Mouse (Mus musculus) MEL (cell line): ENCODE measurements at regions not wholly inside any gene's neighbourhood (a gene's known extent, or its start where the extent isn't known, plus 50 kb on each side); places are given as distances from the start of the nearest gene placed in this dataset.

Source experiments
- DNase-seq: peaks from one replicate; pipeline ENCODE4 v3.0.0; 2011; ENCODE audit warnings: low read depth, low spot score
- H3K27ac ChIP-seq: 2 replicates; pipeline ENCODE4 v1.5.1; 2012; ENCODE audit warnings: low read depth, mild to moderate bottlenecking, control low read depth, low read length, moderate library complexity; ENCODE audit not compliant: control insufficient read depth
- H3K27me3 ChIP-seq, 2 experiments: fragments of 150-350 bp in 1 of 2; sonication (generic) in 1 of 2; 2 replicates each; pipeline ENCODE4 v1.6.1; 2012; ENCODE audit warnings: low read length in 2 of 2, mild to moderate bottlenecking in 2 of 2, improper control_type of control experiment in 1 of 2, moderate library complexity in 1 of 2; ENCODE audit not compliant: insufficient read depth in 2 of 2, control insufficient read depth in 1 of 2
- H3K36me3 ChIP-seq, 2 experiments: 2 replicates each; pipeline ENCODE4 v1.6.1; 2012 to 2014; ENCODE audit warnings: low read length in 2 of 2, improper control_type of control experiment in 1 of 2, inconsistent platforms in 1 of 2, mild to moderate bottlenecking in 1 of 2; ENCODE audit not compliant: insufficient read depth in 2 of 2, control insufficient read depth in 1 of 2
- H3K4me1 ChIP-seq, 2 experiments: fragments of 150-350 bp in 1 of 2; sonication (generic) in 1 of 2; 2 replicates each; pipeline ENCODE4 v1.6.1; 2012; ENCODE audit warnings: low read length in 2 of 2, improper control_type of control experiment in 1 of 2, mild to moderate bottlenecking in 1 of 2; ENCODE audit not compliant: insufficient read depth in 2 of 2, control insufficient read depth in 1 of 2
- H3K4me3 ChIP-seq, 2 experiments: fragments of 150-350 bp in 1 of 2; sonication (generic) in 1 of 2; 2 replicates each; pipeline ENCODE4 v1.5.1; 2012; ENCODE audit warnings: low read depth in 2 of 2, low read length in 2 of 2, mild to moderate bottlenecking in 2 of 2, moderate library complexity in 2 of 2, control low read depth in 1 of 2, improper control_type of control experiment in 1 of 2; ENCODE audit not compliant: control insufficient read depth in 1 of 2, insufficient read depth in 1 of 2
- H3K79me2 ChIP-seq: 2 replicates; pipeline ENCODE4 v1.6.1; 2012; ENCODE audit warnings: mild to moderate bottlenecking, low read length, moderate library complexity; ENCODE audit not compliant: control insufficient read depth, poor library complexity, insufficient read depth
- H3K9ac ChIP-seq: 2 replicates; pipeline ENCODE4 v1.6.1; 2012; ENCODE audit warnings: low read depth, mild to moderate bottlenecking, control low read depth, low read length, moderate library complexity; ENCODE audit not compliant: control insufficient read depth, poor library complexity, severe bottlenecking
- H3K9me3 ChIP-seq: fragments of 150-350 bp; sonication (generic); replicated peaks from 2 replicates; pipeline ENCODE4 v1.6.1; 2012; ENCODE audit warnings: mild to moderate bottlenecking, low read length, improper control_type of control experiment, moderate library complexity; ENCODE audit not compliant: insufficient read depth
- BHLHE40 ChIP-seq: IDR thresholded peaks from 2 replicates; pipeline ENCODE4 v1.6.1; 2012; ENCODE audit warnings: low read depth, mild to moderate bottlenecking, inconsistent platforms, low read length, improper control_type of control experiment, borderline replicate concordance
- CTCF ChIP-seq, 3 experiments: IDR thresholded peaks in 2 of 3; conservative IDR thresholded peaks in 1 of 3; 2 replicates each; pipeline ENCODE4 v1.5.1; 2011 to 2012; ENCODE audit warnings: low read length in 3 of 3, low read depth in 2 of 3, mild to moderate bottlenecking in 2 of 3, improper control_type of control experiment in 1 of 3, inconsistent platforms in 1 of 3, mixed read lengths in 1 of 3, moderate library complexity in 1 of 3; ENCODE audit not compliant: control insufficient read depth in 1 of 3, insufficient read depth in 1 of 3, poor library complexity in 1 of 3, severe bottlenecking in 1 of 3
- E2F4 ChIP-seq: IDR thresholded peaks from 2 replicates; pipeline ENCODE4 v1.6.1; 2011; ENCODE audit warnings: low read depth, low read length, improper control_type of control experiment, borderline replicate concordance
- ELF1 ChIP-seq: IDR thresholded peaks from 2 replicates; pipeline ENCODE4 v1.6.1; 2014; ENCODE audit warnings: low read depth, mild to moderate bottlenecking, inconsistent platforms, low read length, improper control_type of control experiment, moderate library complexity
- GABPA ChIP-seq: IDR thresholded peaks from 2 replicates; pipeline ENCODE4 v1.6.1; 2012; ENCODE audit warnings: low read depth, mild to moderate bottlenecking, inconsistent platforms, low read length, improper control_type of control experiment, moderate library complexity
- MAX ChIP-seq: IDR thresholded peaks from 2 replicates; pipeline ENCODE4 v1.6.1; 2011; ENCODE audit warnings: low read length, improper control_type of control experiment
- MEF2A ChIP-seq: IDR thresholded peaks from 2 replicates; pipeline ENCODE4 v1.6.1; 2014; ENCODE audit warnings: low read depth, mild to moderate bottlenecking, inconsistent platforms, low read length, improper control_type of control experiment; ENCODE audit not compliant: poor library complexity, insufficient replicate concordance, severe bottlenecking; ENCODE audit errors: extremely low read depth
- POLR2A ChIP-seq, 2 experiments: IDR thresholded peaks; 2 replicates each; pipeline ENCODE4 v1.6.1; 2011 to 2012; ENCODE audit warnings: low read length in 2 of 2, mild to moderate bottlenecking in 2 of 2, control low read depth in 1 of 2, improper control_type of control experiment in 1 of 2, low read depth in 1 of 2, moderate library complexity in 1 of 2; ENCODE audit not compliant: control insufficient read depth in 1 of 2, insufficient read depth in 1 of 2, poor library complexity in 1 of 2
- POLR2AphosphoS2 ChIP-seq: IDR thresholded peaks from 2 replicates; pipeline ENCODE4 v1.6.1; 2011; ENCODE audit warnings: low read length, improper control_type of control experiment
- RAD21 ChIP-seq: IDR thresholded peaks from 2 replicates; pipeline ENCODE4 v1.6.1; 2011; ENCODE audit warnings: mild to moderate bottlenecking, low read depth, low read length, improper control_type of control experiment
- RCOR1 ChIP-seq: IDR thresholded peaks from 2 replicates; pipeline ENCODE4 v1.6.1; 2012; ENCODE audit warnings: low read depth, mild to moderate bottlenecking, inconsistent platforms, low read length, improper control_type of control experiment
- SIN3A ChIP-seq: IDR thresholded peaks from 2 replicates; pipeline ENCODE4 v1.6.1; 2012; ENCODE audit warnings: low read length, improper control_type of control experiment, inconsistent platforms
- TCF12 ChIP-seq: IDR thresholded peaks from 2 replicates; pipeline ENCODE4 v1.6.1; 2014; ENCODE audit warnings: low read depth, mild to moderate bottlenecking, inconsistent platforms, low read length, improper control_type of control experiment, moderate library complexity
- USF1 ChIP-seq: IDR thresholded peaks from 2 replicates; pipeline ENCODE4 v1.6.1; 2014; ENCODE audit warnings: low read depth, mild to moderate bottlenecking, inconsistent platforms, low read length, improper control_type of control experiment, moderate library complexity
- ZC3H11A ChIP-seq: IDR thresholded peaks from 2 replicates; pipeline ENCODE4 v1.6.1; 2012; ENCODE audit warnings: low read depth, mild to moderate bottlenecking, inconsistent platforms, low read length, improper control_type of control experiment
- ZKSCAN1 ChIP-seq: IDR thresholded peaks from 2 replicates; pipeline ENCODE4 v1.6.1; 2012; ENCODE audit warnings: low read depth, mild to moderate bottlenecking, inconsistent platforms, low read length, improper control_type of control experiment, moderate library complexity
- ZMIZ1 ChIP-seq: IDR thresholded peaks from 2 replicates; pipeline ENCODE4 v1.6.1; 2012; ENCODE audit warnings: low read depth, mild to moderate bottlenecking, inconsistent platforms, low read length, improper control_type of control experiment, moderate library complexity
- ZNF384 ChIP-seq: IDR thresholded peaks from 2 replicates; pipeline ENCODE4 v1.6.1; 2012; ENCODE audit warnings: low read depth, mild to moderate bottlenecking, inconsistent platforms, low read length, improper control_type of control experiment

DNA sequence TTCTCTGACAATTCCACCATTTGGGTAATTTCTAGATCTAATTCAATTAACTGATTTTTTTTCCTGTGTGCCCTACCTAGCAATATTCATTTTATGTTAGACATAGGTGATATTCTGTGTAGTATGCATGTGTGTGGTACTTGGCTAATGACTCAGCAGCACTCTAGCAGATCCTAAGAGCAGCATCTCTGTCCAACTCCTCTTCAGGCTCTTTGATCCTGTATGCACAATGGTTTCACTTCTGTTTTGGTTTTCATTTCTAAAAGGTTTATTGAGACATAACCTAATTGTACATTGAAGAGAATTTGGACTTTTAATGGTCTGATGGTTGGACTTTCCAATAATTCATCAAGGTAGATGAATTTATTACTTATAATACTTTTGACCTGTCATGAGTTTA is 308.8 kb upstream of the Gm765 start:
- TF ChIP-seq POLR2A (IDR thresholded peaks at IDR 0.05; ENCODE audit: control insufficient read depth in 1 of 2, insufficient read depth in 1 of 2, low read depth in 1 of 2, low read length in 2 of 2, poor library complexity in 1 of 2) (no peak), MAX (no peak), ELF1 (no peak), TCF12 (no peak), POLR2AphosphoS2 (no peak), ZMIZ1 (no peak), CTCF (IDR thresholded peaks at IDR 0.05 in 2 of 3, conservative IDR thresholded peaks at IDR 0.05 in 1 of 3; ENCODE audit: control insufficient read depth in 1 of 3, insufficient read depth in 1 of 3, low read depth in 2 of 3, low read length in 3 of 3, poor library complexity in 1 of 3, severe bottlenecking in 1 of 3) (no peak), SIN3A (no peak), RAD21 (no peak), E2F4 (no peak), BHLHE40 (no peak), ZNF384 (no peak), GABPA (no peak), MEF2A (no peak), ZKSCAN1 (no peak), RCOR1 (no peak)
- TF ChIP-seq, all 39 proteins: peak for 0
- Histone ChIP-seq H3K27me3 (no peaks in the 10 kb centered on the region), H3K79me2 (no peaks in the 10 kb centered on the region), H3K27ac (no peak overlapping the region), H3K9ac (no peak overlapping the region), H3K4me3 (no peak overlapping the region), H3K36me3 (no peaks in the 10 kb centered on the region), H3K4me1 (no peaks in the 10 kb centered on the region), H3K9me3 (no peaks in the 10 kb centered on the region)
- no peak for DNase-seq

GRCm38 (mm10) chr6:98640316-98640715 is 297.8 kb upstream of the Gm765 start:
- Histone ChIP-seq H3K9me3 (no peaks in the 10 kb centered on the region), H3K27ac (no peak overlapping the region), H3K4me1 (no peaks in the 10 kb centered on the region), H3K36me3 (no peaks in the 10 kb centered on the region), H3K9ac (no peak overlapping the region), H3K79me2 (no peaks in the 10 kb centered on the region), H3K4me3 (no peak overlapping the region), H3K27me3 (no peaks in the 10 kb centered on the region)
- TF ChIP-seq BHLHE40 (no peak), RAD21 (no peak), MEF2A (no peak), USF1 (no peak), ZC3H11A (no peak)
- no peak for DNase-seq
